Mouse (Mus musculus): ENCODE measurements around the gene Dysf.

DNA sequence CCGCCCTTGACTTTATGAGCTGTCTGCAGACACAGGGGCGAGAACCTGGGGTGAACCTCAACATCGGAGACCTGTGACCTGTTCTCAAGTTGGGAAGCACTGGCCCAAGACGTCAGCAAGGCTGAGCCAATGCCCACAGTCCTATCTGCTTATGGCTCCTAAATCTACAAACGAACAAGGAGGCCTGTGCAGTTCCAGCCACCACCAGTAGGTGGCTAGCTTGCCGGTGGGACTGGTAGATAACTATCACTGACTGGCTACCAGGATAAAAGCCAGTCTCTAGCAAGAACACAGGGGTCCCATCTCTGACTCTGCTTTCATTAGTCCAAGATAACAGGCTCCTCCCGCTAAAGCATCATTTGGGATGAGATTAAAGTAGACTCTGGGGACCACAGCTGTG, 86.6 kb downstream of the Dysf start:
- peak; percentile 82; the same call in 1 of the 2 replicates for TF ChIP-seq CTCF (IDR thresholded peaks at IDR 0.05; ENCODE audit: control insufficient read depth, insufficient read depth, insufficient replicate concordance, low read depth, low read length)
- TF ChIP-seq POLR2A (IDR thresholded peaks at IDR 0.05; ENCODE audit: control insufficient read depth, low read depth, low read length) = no peak
